Mouse (Mus musculus) megakaryocyte, embryonic 14.5 days (primary cell): ENCODE results near the gene Tnfsf8.

Experiments
- FLI1 ChIP-seq: IDR thresholded peaks from 2 replicates; pipeline ENCODE4 v1.6.1; 2012; ENCODE audit warnings: low read length, inconsistent platforms, mixed read lengths
- GATA1 ChIP-seq: IDR thresholded peaks from 3 replicates; pipeline ENCODE4 v1.6.1; 2012; ENCODE audit warnings: mixed read lengths, low read length, inconsistent platforms, borderline replicate concordance

DNA sequence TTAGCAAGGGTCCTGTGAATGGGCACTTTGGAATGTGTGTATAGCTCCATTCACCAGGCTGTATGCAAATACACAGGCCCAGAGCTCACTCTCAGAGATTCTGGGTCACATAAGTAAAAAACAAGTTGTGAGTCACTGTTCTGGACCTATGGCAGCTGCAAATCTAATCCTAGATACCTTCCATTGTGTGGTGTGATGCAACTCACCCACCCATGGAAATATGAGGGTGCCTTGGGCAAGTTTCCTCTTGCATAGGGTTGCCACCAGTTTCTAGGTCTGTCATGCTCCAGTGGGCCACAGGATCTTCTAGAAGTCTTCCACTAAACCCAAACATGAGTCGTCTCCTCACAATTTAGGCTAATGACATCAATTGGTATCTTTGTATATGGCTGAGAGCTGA is 64.6 kb downstream of the Tnfsf8 start:
- TF ChIP-seq GATA1, result no peak
- no peak for TF ChIP-seq FLI1
